Mouse (Mus musculus) cerebellum, adult 2 months (tissue): ENCODE results near the gene Mgat1.

ENCODE experiments used
- CTCF ChIP-seq: fragments of 200-500 bp; IDR thresholded peaks from 2 replicates; pipeline ENCODE4 v1.5.1; 2011; ENCODE audit warnings: low read depth, mild to moderate bottlenecking, control low read depth, low read length, moderate library complexity, borderline replicate concordance; ENCODE audit not compliant: insufficient read depth
- POLR2A ChIP-seq: fragments of 200-500 bp; IDR thresholded peaks from 2 replicates; pipeline ENCODE4 v1.6.1; 2011; ENCODE audit warnings: low read length, control low read depth, borderline replicate concordance; ENCODE audit not compliant: insufficient read depth

GRCm38 (mm10) chr11:49262286-49262685, 18.3 kb downstream of the Mgat1 start:
- TF ChIP-seq CTCF (no peak), POLR2A (no peak)
